Comparison of ENCODE assay signal across 8 mouse cellular contexts in genomic region chr3:90432811-90433219, GRCm38 (mm10). TPM values are rescaled to one million over a fixed set of nuclear protein-coding genes. Genes with fewer than 3 reads are reported as not detected.
DNase-seq lines count a peak whose midpoint lies in the region; ATAC-seq and TF ChIP-seq lines count a peak whose summit lies in the region.

No protein-coding gene starts in this region.

- peak; percentile 28; the same call in 1 of the 2 replicates for ATAC-seq in heart, embryonic 11.5 days (replicated peaks; ENCODE audit: insufficient number of reproducible peaks, low FRiP score, low TSS enrichment)
- ATAC-seq in embryonic facial prominence, embryonic 14.5 days (ENCODE audit: low read depth): peak; percentile 4; the same call in 1 of the 2 replicates
- peak; percentile 28 to 41; a peak in 3 of 4 replicates for ATAC-seq in hematopoietic stem cell, adult 5-6 weeks (replicated peaks in 1 of 2; ENCODE audit: insufficient read depth in 1 of 2, low FRiP score in 2 of 2, low TSS enrichment in 1 of 2, low read depth in 1 of 2, poor library complexity in 2 of 2, severe bottlenecking in 2 of 2)
- no peak for ATAC-seq in stomach, embryonic 15.5 days (ENCODE audit: insufficient read depth, low FRiP score, low read depth)

- peak overlapping the region; percentile 97 for H3K27ac ChIP-seq in heart, embryonic 11.5 days (ENCODE audit: low read depth, low read length)
- peak overlapping the region; percentile 94 for H3K27ac ChIP-seq in embryonic facial prominence, embryonic 14.5 days (replicated peaks; ENCODE audit: low read depth, low read length)
- peak overlapping the region; percentile 99 for H3K27ac ChIP-seq in left cerebral cortex, adult 2 months
- peak overlapping the region; percentile 93 for H3K27ac ChIP-seq in macrophage
- H3K27ac ChIP-seq in stomach, embryonic 15.5 days: peak overlapping the region; percentile 95

- H3K4me2 ChIP-seq in heart, embryonic 11.5 days: peak overlapping the region; percentile 94
- H3K4me2 ChIP-seq in embryonic facial prominence, embryonic 14.5 days (ENCODE audit: low read depth, low read length): peak overlapping the region; percentile 76
- H3K4me2 ChIP-seq in stomach, embryonic 15.5 days: peak overlapping the region; percentile 91

- H3K4me3 ChIP-seq in heart, embryonic 11.5 days (ENCODE audit: low read depth, low read length): peak overlapping the region; percentile 76
- H3K4me3 ChIP-seq in embryonic facial prominence, embryonic 14.5 days (ENCODE audit: low read depth, low read length): peak overlapping the region; percentile 68
- H3K4me3 ChIP-seq in left cerebral cortex, adult 2 months: peak overlapping the region; percentile 79
- H3K4me3 ChIP-seq in macrophage (ENCODE audit: inconsistent target): peak overlapping the region; percentile 86
- peak overlapping the region; percentile 70 for H3K4me3 ChIP-seq in stomach, embryonic 15.5 days (replicated peaks)

- H3K4me1 ChIP-seq in heart, embryonic 11.5 days (ENCODE audit: control insufficient read depth, insufficient read depth, low read length): peaks cover 24% of the 10 kb centered on the region
- H3K4me1 ChIP-seq in embryonic facial prominence, embryonic 14.5 days (ENCODE audit: control insufficient read depth, insufficient read depth, low read length): peaks cover 18% of the 10 kb centered on the region
- H3K4me1 ChIP-seq in stomach, embryonic 15.5 days: peaks cover 21% of the 10 kb centered on the region

- 1% methylated on average over 12 of the region's 12 CpGs for WGBS in heart, embryonic 11.5 days (ENCODE audit: insufficient replicate concordance)
- 0% methylated on average over 9 of the region's 12 CpGs for WGBS in embryonic facial prominence, embryonic 14.5 days
- WGBS in macrophage (ENCODE audit: missing documents): under 1% methylated on average over 12 of the region's 12 CpGs
- WGBS in stomach, embryonic 15.5 days: 0% methylated on average over 12 of the region's 12 CpGs

- no peaks in the 10 kb centered on the region for H3K27me3 ChIP-seq in heart, embryonic 11.5 days (ENCODE audit: control insufficient read depth, insufficient read depth, low read length)
- H3K27me3 ChIP-seq in embryonic facial prominence, embryonic 14.5 days (replicated peaks; ENCODE audit: control insufficient read depth, insufficient read depth, low read length): no peaks in the 10 kb centered on the region
- no peaks in the 10 kb centered on the region for H3K27me3 ChIP-seq in stomach, embryonic 15.5 days (replicated peaks)

- TF ChIP-seq CTCF in left cerebral cortex, adult 2 months (IDR thresholded peaks at IDR 0.05): no peak

- DNase-seq in heart, adult 9 months (ENCODE audit: low spot score in 2 of 2): no peak
- DNase-seq in R1 (ENCODE audit: low read depth, low spot score): peak; percentile 67
- DNase-seq in embryonic facial prominence, embryonic 14.5 days (ENCODE audit: low spot score): peak; percentile 34
- DNase-seq in left cerebral cortex, adult 2 months (ENCODE audit: extremely low spot score in 1 of 2, low spot score in 2 of 2): peak; percentile 37 to 47

- intact Hi-C loops in left cerebral cortex, adult 2 months (cut with DNase I): loop anchor here (2.0 to 5.0 kb wide), 2 partner anchors 42 to 219 kb away; partner anchors contain the start of gene S100a7a

- H3K9me3 ChIP-seq in heart, embryonic 11.5 days (replicated peaks; ENCODE audit: control insufficient read depth, low read length): no peaks in the 10 kb centered on the region
- H3K9me3 ChIP-seq in embryonic facial prominence, embryonic 14.5 days (ENCODE audit: control insufficient read depth, low read length): no peaks in the 10 kb centered on the region
- no peaks in the 10 kb centered on the region for H3K9me3 ChIP-seq in stomach, embryonic 15.5 days

- peak overlapping the region; percentile 97 for H3K9ac ChIP-seq in heart, embryonic 11.5 days (ENCODE audit: low read depth, low read length)
- peak overlapping the region; percentile 88 for H3K9ac ChIP-seq in embryonic facial prominence, embryonic 14.5 days (ENCODE audit: low read depth, low read length)
- peak overlapping the region; percentile 77 for H3K9ac ChIP-seq in stomach, embryonic 15.5 days

- H3K79me2 ChIP-seq in macrophage (ENCODE audit: inconsistent target): no peaks in the 10 kb centered on the region

- H3K36me3 ChIP-seq in heart, embryonic 11.5 days (ENCODE audit: control insufficient read depth, insufficient read depth, low read length): no peaks in the 10 kb centered on the region
- no peaks in the 10 kb centered on the region for H3K36me3 ChIP-seq in embryonic facial prominence, embryonic 14.5 days (ENCODE audit: control insufficient read depth, insufficient read depth, low read length)
- no peaks in the 10 kb centered on the region for H3K36me3 ChIP-seq in macrophage (ENCODE audit: inconsistent target)
- H3K36me3 ChIP-seq in stomach, embryonic 15.5 days: no peaks in the 10 kb centered on the region

RNA-seq across cellular contexts. Expression of gene Ints3, which starts 0.6 kb away (rescaled TPM):
- polyA plus RNA-seq in heart, embryonic 11.5 days (2014; fragmentation: Nextera tagmentation; extraction: Ambion mirVana): 25.3 and 26.9 TPM in 2 replicates
- 26.0 and 31.8 TPM in 2 replicates for polyA plus RNA-seq in embryonic facial prominence, embryonic 14.5 days (2014; fragmentation: Nextera tagmentation; extraction: Ambion mirVana)
- 20.9 and 22.6 TPM in 2 replicates for total RNA-seq in hematopoietic stem cell, adult 5-6 weeks (2017)
- total RNA-seq in left cerebral cortex, adult 2 months (2021): 10 to 100 TPM; 62.1 to 65.7 TPM
- total RNA-seq in macrophage (2018; cell fraction: chromatin; rRNA removed): 10 to 100 TPM in 25 of 26 experiments, 1 to 10 TPM in 1; 8.8 to 73.2 (median 34.9) TPM
- total RNA-seq in macrophage (2018; cell fraction: cytosol; rRNA removed): 10 to 100 TPM; 13.1 to 28.1 (median 22.3) TPM
- 10 to 100 TPM; 12.2 to 54.7 (median 28.1) TPM for total RNA-seq in macrophage (2018; cell fraction: nucleus; rRNA removed)
- polyA plus RNA-seq in macrophage (2018): 20.2 to 26.1 TPM (median 23.4 TPM) in 3 replicates
- 27.0 and 29.2 TPM in 2 replicates for polyA plus RNA-seq in stomach, embryonic 15.5 days (2015; fragmentation: Nextera tagmentation; extraction: Ambion mirVana)

RNA-seq across cellular contexts. Expression of gene Npr1, which starts 32.9 kb away (rescaled TPM):
- 5.3 and 8.1 TPM in 2 replicates for polyA plus RNA-seq in heart, embryonic 11.5 days (2014; fragmentation: Nextera tagmentation; extraction: Ambion mirVana)
- 6.7 and 8.2 TPM in 2 replicates for polyA plus RNA-seq in embryonic facial prominence, embryonic 14.5 days (2014; fragmentation: Nextera tagmentation; extraction: Ambion mirVana)
- total RNA-seq in hematopoietic stem cell, adult 5-6 weeks (2017): 0.38 TPM in 1 of 2 replicates, not detected in the other
- 1 to 10 TPM; 3.3 TPM for total RNA-seq in left cerebral cortex, adult 2 months (2021)
- total RNA-seq in macrophage (2018; cell fraction: chromatin; rRNA removed): under 1 TPM in 2 of 26 experiments, not detected in 24; 0.40 to 0.50 TPM
- total RNA-seq in macrophage (2018; cell fraction: cytosol; rRNA removed): under 1 TPM in 25 of 26 experiments, not detected in 1; 0.09 to 0.77 (median 0.23) TPM
- 1 to 10 TPM in 1 of 26 experiments, under 1 TPM in 13, not detected in 12; 0.16 to 1.0 (median 0.46) TPM for total RNA-seq in macrophage (2018; cell fraction: nucleus; rRNA removed)
- 0.35 to 1.1 TPM (median 0.40 TPM) in 3 replicates for polyA plus RNA-seq in macrophage (2018)
- polyA plus RNA-seq in stomach, embryonic 15.5 days (2015; fragmentation: Nextera tagmentation; extraction: Ambion mirVana): 5.3 and 5.7 TPM in 2 replicates

RNA-seq across cellular contexts. Expression of gene Slc27a3, which starts 43.1 kb away (rescaled TPM):
- polyA plus RNA-seq in heart, embryonic 11.5 days (2014; fragmentation: Nextera tagmentation; extraction: Ambion mirVana): 5.7 and 6.2 TPM in 2 replicates
- polyA plus RNA-seq in embryonic facial prominence, embryonic 14.5 days (2014; fragmentation: Nextera tagmentation; extraction: Ambion mirVana): 24.3 and 26.2 TPM in 2 replicates
- total RNA-seq in hematopoietic stem cell, adult 5-6 weeks (2017): 0.60 and 1.1 TPM in 2 replicates
- 1 to 10 TPM; 8.1 to 8.3 TPM for total RNA-seq in left cerebral cortex, adult 2 months (2021)
- total RNA-seq in macrophage (2018; cell fraction: chromatin; rRNA removed): 10 to 100 TPM in 4 of 26 experiments, 1 to 10 TPM in 19, under 1 TPM in 2, not detected in 1; 0.45 to 16.7 (median 6.6) TPM
- under 1 TPM in 17 of 26 experiments, not detected in 9; 0.05 to 0.45 (median 0.19) TPM for total RNA-seq in macrophage (2018; cell fraction: cytosol; rRNA removed)
- total RNA-seq in macrophage (2018; cell fraction: nucleus; rRNA removed): 1 to 10 TPM in 20 of 26 experiments, under 1 TPM in 4, not detected in 2; 0.35 to 8.0 (median 2.9) TPM
- polyA plus RNA-seq in macrophage (2018): 0.09 to 0.76 TPM (median 0.25 TPM) in 3 replicates
- polyA plus RNA-seq in stomach, embryonic 15.5 days (2015; fragmentation: Nextera tagmentation; extraction: Ambion mirVana): 14.5 and 16.1 TPM in 2 replicates

RNA-seq across cellular contexts. Expression of gene Ilf2, which starts 43.1 kb away (rescaled TPM):
- 148 and 151 TPM in 2 replicates for polyA plus RNA-seq in heart, embryonic 11.5 days (2014; fragmentation: Nextera tagmentation; extraction: Ambion mirVana)
- polyA plus RNA-seq in embryonic facial prominence, embryonic 14.5 days (2014; fragmentation: Nextera tagmentation; extraction: Ambion mirVana): 137 and 166 TPM in 2 replicates
- total RNA-seq in hematopoietic stem cell, adult 5-6 weeks (2017): 203 and 236 TPM in 2 replicates
- 10 to 100 TPM; 75.1 to 92.3 TPM for total RNA-seq in left cerebral cortex, adult 2 months (2021)
- 10 to 100 TPM; 21.3 to 80.0 (median 57.2) TPM for total RNA-seq in macrophage (2018; cell fraction: chromatin; rRNA removed)
- total RNA-seq in macrophage (2018; cell fraction: cytosol; rRNA removed): 10 to 100 TPM; 15.2 to 29.1 (median 21.7) TPM
- 10 to 100 TPM; 18.9 to 68.1 (median 27.6) TPM for total RNA-seq in macrophage (2018; cell fraction: nucleus; rRNA removed)
- polyA plus RNA-seq in macrophage (2018): 17.9 to 39.5 TPM (median 31.2 TPM) in 3 replicates
- polyA plus RNA-seq in stomach, embryonic 15.5 days (2015; fragmentation: Nextera tagmentation; extraction: Ambion mirVana): 151 and 168 TPM in 2 replicates

RNA-seq across cellular contexts. Expression of gene Snapin, which starts 58.0 kb away (rescaled TPM):
- polyA plus RNA-seq in heart, embryonic 11.5 days (2014; fragmentation: Nextera tagmentation; extraction: Ambion mirVana): 76.0 TPM in 2 replicates
- 79.6 and 89.9 TPM in 2 replicates for polyA plus RNA-seq in embryonic facial prominence, embryonic 14.5 days (2014; fragmentation: Nextera tagmentation; extraction: Ambion mirVana)
- total RNA-seq in hematopoietic stem cell, adult 5-6 weeks (2017): 52.2 and 60.1 TPM in 2 replicates
- 10 to 100 TPM; 48.8 to 50.9 TPM for total RNA-seq in left cerebral cortex, adult 2 months (2021)
- 10 to 100 TPM; 14.8 to 85.3 (median 39.7) TPM for total RNA-seq in macrophage (2018; cell fraction: chromatin; rRNA removed)
- total RNA-seq in macrophage (2018; cell fraction: cytosol; rRNA removed): 10 to 100 TPM; 48.5 to 83.4 (median 61.9) TPM
- total RNA-seq in macrophage (2018; cell fraction: nucleus; rRNA removed): 100 to 1,000 TPM in 1 of 26 experiments, 10 to 100 TPM in 25; 27.7 to 103 (median 43.0) TPM
- polyA plus RNA-seq in macrophage (2018): 56.7 to 92.3 TPM (median 76.9 TPM) in 3 replicates
- 71.6 and 78.5 TPM in 2 replicates for polyA plus RNA-seq in stomach, embryonic 15.5 days (2015; fragmentation: Nextera tagmentation; extraction: Ambion mirVana)

Comparison
In these comparisons a context has a peak if more than half of its experiments do, and no peak if none do; other contexts are left out.
1. DNase-seq: peak in R1 (single experiment), embryonic facial prominence, embryonic 14.5 days (single experiment) and left cerebral cortex, adult 2 months (2 of 2); none in heart, adult 9 months (0 of 2).
2. Peak in every context shown above with its lines, with median percentiles within 50 percentile points of each other: H3K27ac ChIP-seq, H3K4me2 ChIP-seq, H3K4me3 ChIP-seq and H3K9ac ChIP-seq.